Mouse (Mus musculus) common myeloid progenitor, adult 5-6 weeks (primary cell): ENCODE results near the gene Rab30. TPM values are rescaled to one million over a fixed set of nuclear protein-coding genes. Genes with fewer than 3 reads are reported as not detected.

Experiments
- ATAC-seq: replicated peaks from 2 replicates; pipeline ENCODE4 v1.8.0; 2016; ENCODE audit warnings: low read depth, mild to moderate bottlenecking, moderate TSS enrichment, inconsistent platforms; ENCODE audit not compliant: poor library complexity, severe bottlenecking
- total RNA-seq: library from RNA; stranded (forward); fragments of 200-1000, 187-1606 nt; gene quantifications from 2 replicates; pipeline ENCODE4 v1.2.3, GENCODE M21; 2017

The Rab30 gene
- total RNA-seq, 1 experiment from 2014 or later: 1.8 TPM

DNA sequence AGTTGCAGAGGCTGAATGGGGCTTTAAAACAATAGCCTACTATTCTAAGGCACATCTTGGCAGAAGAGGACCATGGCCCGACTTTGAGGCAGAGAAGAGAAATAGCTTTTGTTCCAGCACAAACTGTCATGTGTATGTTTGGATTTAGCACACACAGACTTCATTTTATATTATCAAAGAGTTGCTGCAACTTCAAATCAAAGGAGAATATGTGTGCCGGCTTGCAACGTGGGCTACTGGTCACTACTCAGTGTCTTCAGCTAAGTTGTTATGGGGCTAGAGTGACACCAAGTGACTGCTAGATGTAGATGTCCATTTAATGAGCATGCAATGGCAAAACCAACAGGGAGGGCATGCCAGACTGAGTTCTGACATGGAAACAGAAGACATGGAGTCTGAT, 86.6 kb downstream of the Rab30 start:
- ATAC-seq: no peak

DNA sequence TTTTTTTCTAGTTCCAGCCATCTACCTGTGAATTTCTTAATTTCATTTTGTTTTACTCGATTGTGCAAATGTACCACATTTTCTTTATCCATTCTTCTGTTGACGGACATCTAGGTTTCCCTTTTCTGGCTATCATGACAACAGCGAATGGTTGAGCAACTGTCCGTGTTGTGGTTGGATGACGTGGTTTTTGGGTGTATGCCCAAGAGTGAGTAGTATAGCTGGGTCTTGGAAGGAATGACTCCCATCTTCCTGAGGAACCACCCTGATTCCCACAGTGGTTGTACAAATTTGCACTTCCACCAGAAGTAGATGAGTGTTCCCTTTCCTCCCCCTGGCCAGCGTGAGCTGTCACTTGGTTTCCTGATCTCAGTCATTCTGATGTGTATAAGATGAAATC, 91.0 kb downstream of the Rab30 start:
- ATAC-seq: peak; percentile 75

DNA sequence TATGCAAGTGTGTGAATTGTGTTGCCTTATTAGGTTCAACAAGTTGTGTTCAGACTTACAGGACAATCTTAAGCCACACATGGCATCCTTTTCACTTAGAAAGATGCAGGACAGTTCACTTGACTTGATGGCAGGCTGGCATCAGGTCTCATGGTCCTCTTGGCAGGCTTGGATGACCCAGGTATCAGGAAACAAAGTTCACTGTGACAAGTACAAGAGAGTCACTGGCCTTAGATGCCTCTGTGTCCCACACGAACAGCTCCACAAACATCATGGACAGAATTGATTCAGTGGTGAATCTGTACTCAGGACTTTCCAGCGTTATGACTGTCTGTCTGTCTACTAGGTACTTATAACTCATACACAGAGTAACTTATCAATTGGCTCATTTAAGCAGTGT, 93.0 kb downstream of the Rab30 start:
- ATAC-seq: no peak

GRCm38 (mm10) chr7:92836447-92836846, 95.0 kb downstream of the Rab30 start:
- no peak for ATAC-seq

DNA sequence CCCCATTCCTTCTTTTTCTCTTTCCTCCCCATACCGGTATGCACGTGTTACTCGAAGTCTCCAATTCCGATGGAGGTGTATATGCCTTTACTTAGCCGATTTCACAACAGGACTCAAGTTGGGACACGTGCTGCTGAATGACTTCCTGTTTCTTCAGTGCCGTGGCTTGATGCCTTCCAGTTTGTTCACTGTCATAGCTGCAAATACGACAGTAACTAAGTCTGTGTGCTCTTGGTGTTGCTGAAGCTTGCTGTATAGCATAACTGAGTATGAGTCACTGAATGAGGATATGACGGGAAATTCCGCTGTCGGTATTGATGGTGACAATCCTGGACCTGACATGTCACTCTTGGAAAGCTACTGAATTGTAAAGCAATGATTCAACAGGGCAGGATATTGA, 95.8 kb downstream of the Rab30 start:
- ATAC-seq: peak; percentile 94

DNA sequence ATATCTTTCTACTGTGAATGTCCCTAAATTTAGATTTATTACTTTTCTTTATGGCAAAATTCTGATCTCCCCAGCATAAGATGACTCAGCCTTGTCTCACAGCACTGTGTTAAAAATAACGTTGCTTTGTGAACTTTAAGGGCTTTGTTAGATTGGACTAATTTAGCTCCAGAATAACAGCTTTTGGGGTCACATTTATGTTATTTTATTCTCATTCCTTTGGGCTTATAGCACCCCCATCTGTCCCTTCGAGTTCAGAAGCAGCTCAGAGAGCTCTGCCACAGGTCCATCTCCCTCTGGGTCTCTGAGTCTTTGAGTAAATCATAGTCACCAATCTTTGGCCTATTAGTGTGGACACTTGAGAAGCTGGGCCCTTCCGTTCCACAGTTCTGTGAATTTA, 96.5 kb downstream of the Rab30 start:
- no peak for ATAC-seq

DNA sequence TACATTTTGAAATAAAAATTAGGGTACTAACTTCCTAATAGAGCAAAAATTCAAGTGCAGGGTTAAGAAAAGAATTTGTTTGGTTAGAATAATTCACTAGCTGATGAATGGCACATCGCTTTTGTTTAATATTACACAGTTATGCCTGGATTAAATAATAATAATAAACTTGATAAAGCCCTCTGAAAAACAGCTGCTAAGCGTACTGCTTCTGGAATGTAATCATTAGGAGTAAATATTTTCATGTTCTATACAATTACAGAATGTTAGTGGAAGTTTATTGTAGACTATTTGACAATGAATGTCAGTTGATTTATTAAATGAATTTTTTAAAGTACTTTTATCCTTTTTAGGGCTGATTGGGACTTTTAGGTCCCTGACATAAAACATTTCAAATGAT, 100.9 kb downstream of the Rab30 start:
- ATAC-seq: no peak

- ATAC-seq: no peak
These were observed 106.8 kb downstream of the Rab30 start for GRCm38 (mm10) chr7:92848246-92848645.

DNA sequence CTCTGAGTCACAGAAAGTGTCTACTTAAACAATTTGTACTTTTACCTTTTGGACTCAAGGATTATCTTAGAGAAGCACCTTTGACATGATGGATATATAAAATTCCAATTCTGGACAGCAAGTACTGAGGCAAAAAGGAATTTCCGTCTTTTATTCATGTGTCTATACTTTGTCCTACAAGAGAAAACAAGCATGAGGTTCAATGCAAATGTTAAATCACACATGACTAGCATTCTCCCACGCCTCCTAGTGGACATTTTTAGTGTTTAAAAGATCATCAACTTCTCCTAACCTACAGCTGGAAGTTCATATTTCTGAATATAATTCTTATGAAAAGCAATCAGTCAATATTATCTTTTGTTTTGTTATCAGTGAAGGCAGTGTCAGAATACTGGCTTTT, 125.1 kb downstream of the Rab30 start:
- ATAC-seq: peak; percentile 76

DNA sequence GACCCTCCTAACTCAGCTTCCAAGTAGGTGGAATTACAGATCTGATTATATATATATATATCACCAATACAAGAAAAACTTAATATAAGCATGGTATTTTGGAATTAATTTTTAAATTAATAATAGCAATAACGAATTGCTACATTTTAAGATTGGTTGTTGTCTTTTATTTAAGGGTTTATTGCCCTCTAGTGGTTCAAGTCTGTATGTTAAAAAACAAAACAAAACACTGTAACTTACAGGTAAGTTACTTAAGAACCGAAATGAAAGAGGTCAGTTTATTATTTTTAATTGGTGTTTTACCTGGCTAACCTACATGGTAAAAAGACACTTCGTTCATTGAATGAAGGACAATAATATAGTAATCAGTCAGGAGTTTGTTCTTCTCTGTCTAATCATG, 128.8 kb downstream of the Rab30 start:
- no peak for ATAC-seq

DNA sequence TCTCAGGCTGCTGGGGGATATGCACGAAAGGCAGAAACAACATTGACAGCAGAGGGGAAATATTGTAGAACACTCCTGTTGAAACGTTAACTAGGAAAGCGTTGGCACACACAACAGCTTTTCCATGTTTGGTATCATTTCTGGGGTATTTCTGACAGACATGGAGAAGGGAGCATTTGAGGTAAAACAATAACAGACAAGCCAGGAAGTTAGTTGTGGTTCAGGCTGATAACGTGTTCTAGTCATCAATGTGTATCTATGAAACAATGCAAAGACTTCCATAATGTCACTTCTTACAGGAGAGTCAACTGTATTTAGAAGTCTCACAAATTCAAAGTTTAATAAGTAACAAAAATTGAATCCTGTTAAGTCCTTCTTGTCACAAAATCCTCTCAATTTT, 130.2 kb downstream of the Rab30 start:
- no peak for ATAC-seq

DNA sequence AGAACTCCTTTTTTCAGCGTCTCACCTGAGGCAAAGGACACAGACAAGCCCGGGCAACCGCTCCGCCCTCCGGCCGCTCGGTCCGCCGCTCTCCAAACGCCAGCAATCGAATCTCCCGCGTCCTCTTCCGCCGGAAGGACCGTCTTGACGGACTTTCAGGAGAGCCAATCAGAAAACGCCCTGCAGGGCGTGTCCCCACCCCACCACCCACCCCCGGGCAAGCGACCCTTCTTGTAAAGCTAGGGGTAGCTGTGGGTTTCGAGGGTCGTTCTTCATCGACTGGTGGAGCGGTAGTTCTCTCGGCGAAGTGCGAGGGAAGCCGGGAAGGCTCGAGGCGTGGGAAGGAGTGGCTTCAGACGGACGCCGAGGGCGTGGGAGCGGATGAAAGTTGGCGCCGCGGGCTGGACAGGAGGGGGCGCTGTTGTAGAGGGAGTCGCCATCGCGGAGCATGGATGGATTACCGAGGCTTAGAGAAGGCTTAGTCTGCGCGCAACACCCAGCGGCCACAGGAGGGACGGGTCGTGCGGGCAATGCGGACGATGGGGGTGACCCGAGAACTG, 132.8 kb downstream of the Rab30 start, which contains the start of the genes Ddias and Prcp:
Gene Ddias, minus strand, starts transcription at position 132 of the 560 bp plus-strand sequence.
Gene Prcp, plus strand, starts transcription at position 355 of the 560 bp plus-strand sequence.
- peak; percentile 52 for ATAC-seq

- ATAC-seq: peak; percentile 67
These were observed 133.5 kb downstream of the Rab30 start for GRCm38 (mm10) chr7:92874761-92875408.

DNA sequence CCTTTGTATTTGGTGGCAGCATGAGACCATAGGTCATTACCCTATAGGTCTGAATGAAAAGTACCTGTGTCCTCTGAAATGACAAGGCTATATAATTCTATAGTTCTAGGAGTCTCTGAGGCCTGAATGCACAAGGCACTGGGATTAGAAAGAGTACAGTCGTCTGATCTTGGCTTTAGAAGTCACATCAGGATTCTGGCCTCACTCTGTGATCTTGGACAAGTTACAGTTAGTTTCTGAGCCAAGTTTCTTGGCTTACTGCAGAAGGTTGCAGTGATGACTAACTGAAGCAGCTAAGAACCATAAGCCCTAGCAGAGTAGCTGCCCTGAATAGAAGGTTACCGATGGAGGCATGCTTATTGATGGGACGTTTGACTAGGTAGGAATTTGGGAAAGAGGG, 134.7 kb downstream of the Rab30 start:
- ATAC-seq: no peak

- ATAC-seq: 0 out of 2 replicates have a peak, but pooled peaks have one; percentile 7
These were observed 135.1 kb downstream of the Rab30 start for GRCm38 (mm10) chr7:92876538-92876937.

GRCm38 (mm10) chr7:92878575-92879285, 137.3 kb downstream of the Rab30 start:
- peak; percentile 24 for ATAC-seq

DNA sequence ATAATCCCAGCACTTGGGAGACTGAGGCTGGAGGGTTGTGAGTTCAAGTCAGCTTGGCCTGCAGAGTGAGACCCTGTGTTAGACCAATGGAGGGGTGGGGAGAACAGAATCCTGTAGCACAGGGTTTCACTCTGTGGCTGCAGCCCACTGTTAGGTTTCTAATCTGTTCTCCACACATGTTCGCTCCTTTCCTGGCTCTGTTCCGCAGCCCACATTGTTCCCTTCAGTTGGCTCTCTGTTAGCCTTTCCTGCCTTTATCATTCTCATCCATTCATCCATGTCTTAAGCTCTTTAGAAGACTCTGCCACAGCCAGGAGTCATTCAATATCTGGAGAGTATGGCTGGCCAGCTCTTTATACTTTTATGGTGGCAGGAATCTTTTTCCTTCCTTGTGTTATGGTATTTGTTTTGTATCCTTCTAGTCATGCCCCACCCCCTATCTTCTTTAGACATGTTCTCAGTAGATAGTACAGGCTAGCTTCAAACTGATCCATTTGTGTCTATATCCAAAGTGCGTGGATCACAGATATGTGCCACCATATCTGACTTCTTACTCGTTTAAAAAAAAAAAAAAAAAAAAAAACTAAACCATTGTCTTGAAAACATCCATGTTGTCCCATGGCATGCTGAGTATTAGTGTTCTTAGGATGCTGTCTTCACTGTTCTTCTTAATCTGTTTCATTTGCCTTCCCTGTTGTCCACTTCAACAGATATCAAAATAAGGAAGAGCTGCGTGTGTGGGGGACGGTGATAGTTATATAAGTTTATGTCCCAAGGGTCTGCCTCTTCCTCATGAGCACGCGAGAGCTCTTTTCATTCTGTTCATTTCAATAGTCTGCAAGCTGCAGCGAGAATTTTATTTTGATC, 142.7 kb downstream of the Rab30 start:
- ATAC-seq: peak; percentile 73

DNA sequence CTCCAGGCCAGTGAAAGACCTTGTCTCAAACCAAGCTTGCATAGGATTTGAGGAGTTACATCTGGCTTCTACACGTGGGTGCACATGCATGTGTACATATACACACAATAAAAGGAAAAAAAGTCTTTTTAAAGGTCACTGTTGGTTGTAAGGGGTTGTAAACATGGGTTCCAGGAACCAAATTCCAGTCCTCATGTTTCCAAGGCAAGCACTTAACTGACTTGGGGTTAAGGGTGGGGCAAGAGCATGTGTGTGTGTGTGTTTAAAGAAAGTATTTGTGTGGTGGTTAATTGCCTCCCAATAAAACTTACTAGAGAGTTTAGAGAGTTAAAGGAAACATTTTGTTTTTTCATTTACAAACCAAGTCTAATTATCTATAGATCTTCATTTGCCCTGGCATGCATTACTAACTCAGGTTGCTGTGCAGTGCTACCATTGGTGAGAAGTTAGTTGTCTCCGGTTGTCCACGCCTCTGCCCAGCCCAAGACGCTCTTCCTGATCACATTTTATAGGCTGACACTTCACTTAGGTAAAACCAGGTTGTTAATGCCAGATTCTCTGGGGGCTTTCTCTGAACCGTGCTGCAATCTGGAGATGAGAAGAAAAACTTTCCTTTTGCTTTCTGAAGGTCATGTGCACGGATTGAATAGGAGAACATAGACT, 143.7 kb downstream of the Rab30 start:
- ATAC-seq: no peak

GRCm38 (mm10) chr7:92886801-92887200, 145.4 kb downstream of the Rab30 start:
- no peak for ATAC-seq

DNA sequence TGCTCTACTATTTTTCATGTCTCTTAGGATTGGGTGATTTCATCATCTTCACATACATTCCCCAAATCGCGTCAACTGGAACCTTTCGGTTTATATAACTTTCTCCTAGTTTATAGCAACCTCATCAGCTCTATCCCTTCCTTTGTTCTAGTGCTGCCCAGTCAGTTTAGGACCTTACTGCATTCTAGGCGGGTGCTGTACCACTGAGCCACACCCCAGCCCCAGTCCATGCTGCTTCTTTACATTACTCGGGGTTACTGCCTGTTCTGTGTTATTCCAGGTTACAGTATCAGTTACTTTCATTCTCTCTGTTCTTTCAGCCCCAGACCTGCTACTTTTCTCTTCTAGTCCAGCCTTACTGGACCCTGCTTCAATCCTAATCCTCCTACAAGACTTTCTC, 145.8 kb downstream of the Rab30 start:
- no peak for ATAC-seq
